Mouse (Mus musculus): Measurements from ENCODE around the gene P2ry12.

Gene P2ry12

GRCm38 (mm10) chr3:59262704-59263103 is at the start of gene P2ry12:
P2ry12 (minus strand) TSS chr3:59262871.
- CTCF ChIA-PET: no interaction called here
- POLR2A ChIA-PET: no interaction called here

GRCm38 (mm10) chr3:59305518-59305917 is 42.8 kb upstream of the P2ry12 start:
- ChIA-PET POLR2A (no interaction called here), CTCF (interaction anchor here in 1 of 4 experiments (1.5 kb wide), 1 partner anchor 9 kb away, joined by 3 read pairs; no protein-coding TSS in a partner anchor)

- ChIA-PET CTCF (no interaction called here), POLR2A (no interaction called here)
Observed at GRCm38 (mm10) chr3:59304944-59305343, 42.3 kb upstream of the P2ry12 start.

- CTCF ChIA-PET: interaction anchor here in 1 of 4 experiments (1.6 kb wide), 1 partner anchor 9 kb away, joined by 3 read pairs; no protein-coding TSS in a partner anchor
Observed at GRCm38 (mm10) chr3:59297653-59298052, 35.0 kb upstream of the P2ry12 start.

GRCm38 (mm10) chr3:59296563-59297130 is 34.0 kb upstream of the P2ry12 start:
- POLR2A ChIA-PET: no interaction called here
- CTCF ChIA-PET: interaction anchor here in 2 of 4 experiments (0.7 to 1.6 kb wide), 3 partner anchors 10 to 435 kb away, joined by 3 read pairs; no protein-coding TSS in a partner anchor

More at GRCm38 (mm10) chr3:59297653-59298052, 35.0 kb upstream of the P2ry12 start:
- POLR2A ChIA-PET: no interaction called here

GRCm38 (mm10) chr3:59295699-59296562 is 33.3 kb upstream of the P2ry12 start:
- ChIA-PET POLR2A (no interaction called here), CTCF (interaction anchor here in 2 of 4 experiments (0.7 to 1.6 kb wide), 3 partner anchors 10 to 436 kb away, joined by 3 read pairs; no protein-coding TSS in a partner anchor)

- ChIA-PET CTCF (no interaction called here), POLR2A (no interaction called here)
Observed at GRCm38 (mm10) chr3:59293437-59294199, 30.9 kb upstream of the P2ry12 start.

GRCm38 (mm10) chr3:59290551-59290950 is 27.9 kb upstream of the P2ry12 start:
- CTCF ChIA-PET: no interaction called here
- POLR2A ChIA-PET: no interaction called here

- POLR2A ChIA-PET: interaction anchor here in 1 of 4 experiments (0.7 kb wide), 1 partner anchor 892 kb away, joined by 3 read pairs; no protein-coding TSS in a partner anchor
Observed at GRCm38 (mm10) chr3:59278620-59279019, 15.9 kb upstream of the P2ry12 start.

GRCm38 (mm10) chr3:59278254-59278533 is 15.5 kb upstream of the P2ry12 start:
- CTCF ChIA-PET: no interaction called here

More at GRCm38 (mm10) chr3:59278620-59279019, 15.9 kb upstream of the P2ry12 start:
- CTCF ChIA-PET: no interaction called here

GRCm38 (mm10) chr3:59277502-59278253 is 15.0 kb upstream of the P2ry12 start:
- ChIA-PET POLR2A (no interaction called here), CTCF (no interaction called here)

More at GRCm38 (mm10) chr3:59278254-59278533, 15.5 kb upstream of the P2ry12 start:
- POLR2A ChIA-PET: no interaction called here

GRCm38 (mm10) chr3:59270811-59271210 is 8.1 kb upstream of the P2ry12 start:
- ChIA-PET CTCF (no interaction called here), POLR2A (no interaction called here)

GRCm38 (mm10) chr3:59263988-59264387 is 1.3 kb upstream of the P2ry12 start:
- POLR2A ChIA-PET: interaction anchor here in 1 of 4 experiments (1.2 kb wide), 1 partner anchor 15 kb away, joined by 3 read pairs; no protein-coding TSS in a partner anchor
- CTCF ChIA-PET: interaction anchor here in 1 of 4 experiments (0.5 kb wide), 1 partner anchor 186 kb away, joined by 4 read pairs; no protein-coding TSS in a partner anchor

GRCm38 (mm10) chr3:59263417-59263816 is 746 bp upstream of the P2ry12 start:
- POLR2A ChIA-PET: no interaction called here
- CTCF ChIA-PET: no interaction called here

GRCm38 (mm10) chr3:59261709-59262472 is 780 bp downstream of the P2ry12 start:
- ChIA-PET CTCF (no interaction called here), POLR2A (no interaction called here)

GRCm38 (mm10) chr3:59260745-59261144 is 1.9 kb downstream of the P2ry12 start:
- ChIA-PET CTCF (interaction anchor here in 2 of 4 experiments (0.6 to 1.4 kb wide), 2 partner anchors 172 to 180 kb away, joined by 3 to 7 read pairs; no protein-coding TSS in a partner anchor), POLR2A (no interaction called here)

GRCm38 (mm10) chr3:59257740-59258664 is 4.7 kb downstream of the P2ry12 start:
- ChIA-PET CTCF (no interaction called here), POLR2A (no interaction called here)

- ChIA-PET POLR2A (no interaction called here), CTCF (interaction anchor here in 1 of 4 experiments (0.6 kb wide), 1 partner anchor 1730 kb away, joined by 3 read pairs; no protein-coding TSS in a partner anchor)
Observed at GRCm38 (mm10) chr3:59250454-59250853, 12.2 kb downstream of the P2ry12 start.

Measured in embryonic stem cell, embryonic (primary cell).